ENCODE assay signal across 9 mouse cellular contexts in genomic region chr2:106649686-106650570, GRCm38 (mm10). TPM values are rescaled to one million over a fixed set of nuclear protein-coding genes. Genes with fewer than 3 reads are reported as not detected.
DNase-seq lines count a peak whose midpoint lies in the region; ATAC-seq and TF ChIP-seq lines count a peak whose summit lies in the region.
"Had no signal": no experiment of that assay in that cellular context is flagged by ENCODE, and none has a peak within 500 bp of the region (broad histone marks: within the 10 kb centered on the region; RNA-seq: fewer than 3 reads in every experiment).

No protein-coding gene starts in this region.

- H3K9me3 ChIP-seq in forebrain, embryonic 11.5 days (ENCODE audit: control insufficient read depth, low read length), result no peaks in the 10 kb centered on the region
- H3K9me3 ChIP-seq in heart, embryonic 13.5 days, result no peaks in the 10 kb centered on the region
- H3K9me3 ChIP-seq in kidney, embryonic 16.5 days (ENCODE audit: low read length), result no peaks in the 10 kb centered on the region
- no peaks in the 10 kb centered on the region for H3K9me3 ChIP-seq in limb, embryonic 14.5 days (ENCODE audit: control insufficient read depth, low read length)
- H3K9me3 ChIP-seq in midbrain, embryonic 14.5 days (ENCODE audit: control insufficient read depth, low read length), result no peaks in the 10 kb centered on the region
- no peaks in the 10 kb centered on the region for H3K9me3 ChIP-seq in stomach, embryonic 16.5 days (replicated peaks; ENCODE audit: control insufficient read depth, low read length)

- H3K36me3 ChIP-seq in forebrain, embryonic 11.5 days (ENCODE audit: control insufficient read depth, insufficient read depth, low read length), result no peaks in the 10 kb centered on the region
- H3K36me3 ChIP-seq in heart, embryonic 13.5 days, result no peaks in the 10 kb centered on the region
- no peaks in the 10 kb centered on the region for H3K36me3 ChIP-seq in kidney, embryonic 16.5 days (ENCODE audit: insufficient read depth, low read length)
- H3K36me3 ChIP-seq in limb, embryonic 14.5 days (ENCODE audit: control insufficient read depth, insufficient read depth, low read length), result no peaks in the 10 kb centered on the region
- no peaks in the 10 kb centered on the region for H3K36me3 ChIP-seq in midbrain, embryonic 14.5 days (ENCODE audit: control insufficient read depth, insufficient read depth, low read length)
- no peaks in the 10 kb centered on the region for H3K36me3 ChIP-seq in stomach, embryonic 16.5 days (ENCODE audit: control insufficient read depth, insufficient read depth, low read length)

- 6% methylated on average over 25 of the region's 25 CpGs for WGBS in forebrain, embryonic 11.5 days
- 4% methylated on average over 25 of the region's 25 CpGs for WGBS in heart, embryonic 13.5 days
- 7% methylated on average over 25 of the region's 25 CpGs for WGBS in kidney, embryonic 16.5 days
- 6% methylated on average over 25 of the region's 25 CpGs for WGBS in limb, embryonic 14.5 days
- WGBS in midbrain, embryonic 14.5 days, result 3% methylated on average over 25 of the region's 25 CpGs
- WGBS in stomach, embryonic 16.5 days, result 6% methylated on average over 25 of the region's 25 CpGs

- no peak for TF ChIP-seq POLR2A in limb, embryonic 14.5 days (IDR thresholded peaks at IDR 0.05; ENCODE audit: borderline replicate concordance, extremely low read depth, insufficient read depth, insufficient read length)

- no peaks in the 10 kb centered on the region; the same call in 1 of the 2 replicates for H3K4me1 ChIP-seq in forebrain, embryonic 11.5 days (replicated peaks; ENCODE audit: control insufficient read depth, insufficient read depth, low read length)
- H3K4me1 ChIP-seq in heart, embryonic 13.5 days, result peaks cover 17% of the 10 kb centered on the region
- H3K4me1 ChIP-seq in kidney, embryonic 16.5 days (ENCODE audit: insufficient read depth, low read length), result peaks cover 9% of the 10 kb centered on the region
- H3K4me1 ChIP-seq in limb, embryonic 14.5 days (ENCODE audit: control insufficient read depth, insufficient read depth, low read length), result peaks cover 15% of the 10 kb centered on the region
- H3K4me1 ChIP-seq in midbrain, embryonic 14.5 days (ENCODE audit: control insufficient read depth, insufficient read depth, low read length), result peaks cover 13% of the 10 kb centered on the region
- H3K4me1 ChIP-seq in stomach, embryonic 16.5 days (ENCODE audit: control insufficient read depth, insufficient read depth, low read length), result no peaks in the 10 kb centered on the region; the same call in 1 of the 2 replicates

- H3K27me3 ChIP-seq in forebrain, embryonic 11.5 days (ENCODE audit: control insufficient read depth, insufficient read depth, low read length), result peaks cover 2% of the 10 kb centered on the region; the same call in 1 of the 2 replicates
- H3K27me3 ChIP-seq in heart, embryonic 13.5 days (replicated peaks), result no peaks in the 10 kb centered on the region
- H3K27me3 ChIP-seq in kidney, embryonic 16.5 days (ENCODE audit: insufficient read depth, low read length), result no peaks in the 10 kb centered on the region
- no peaks in the 10 kb centered on the region for H3K27me3 ChIP-seq in limb, embryonic 14.5 days (ENCODE audit: control insufficient read depth, insufficient read depth, low read length)
- no peaks in the 10 kb centered on the region for H3K27me3 ChIP-seq in midbrain, embryonic 14.5 days (ENCODE audit: control insufficient read depth, insufficient read depth, low read length)
- H3K27me3 ChIP-seq in stomach, embryonic 16.5 days (ENCODE audit: control insufficient read depth, insufficient read depth, low read length), result no peaks in the 10 kb centered on the region

- peak overlapping the region; percentile 37; the same call in 1 of the 2 replicates for H3K27ac ChIP-seq in forebrain, embryonic 11.5 days (ENCODE audit: low read depth, low read length)
- H3K27ac ChIP-seq in heart, embryonic 13.5 days (replicated peaks), result peak overlapping the region; percentile 88
- H3K27ac ChIP-seq in kidney, embryonic 16.5 days (ENCODE audit: low read length), result no peak overlapping the region
- no peak overlapping the region; the same call in 1 of the 2 replicates for H3K27ac ChIP-seq in limb, embryonic 14.5 days (replicated peaks; ENCODE audit: low read depth, low read length)
- peak overlapping the region; percentile 88 for H3K27ac ChIP-seq in midbrain, embryonic 14.5 days (replicated peaks; ENCODE audit: low read depth, low read length)
- no peak overlapping the region for H3K27ac ChIP-seq in stomach, embryonic 16.5 days (ENCODE audit: low read length)

- peak; percentile 98 for ATAC-seq in forebrain, embryonic 11.5 days (replicated peaks; ENCODE audit: low FRiP score)
- ATAC-seq in heart, embryonic 13.5 days (ENCODE audit: extremely low read depth, insufficient number of reproducible peaks, low FRiP score, low TSS enrichment), result peak; percentile 67; the same call in 1 of the 2 replicates
- peak; percentile 96 for ATAC-seq in kidney, embryonic 16.5 days (ENCODE audit: low FRiP score, low TSS enrichment)
- ATAC-seq in limb, embryonic 14.5 days (ENCODE audit: low FRiP score, low read depth), result peak; percentile 94
- peak; percentile 98 for ATAC-seq in midbrain, embryonic 14.5 days (ENCODE audit: low FRiP score, low TSS enrichment)
- peak; percentile 95 for ATAC-seq in stomach, embryonic 16.5 days (ENCODE audit: insufficient read depth, low FRiP score)

- H3K9ac ChIP-seq in forebrain, embryonic 11.5 days (ENCODE audit: low read length), result 0 out of 2 replicates have a peak overlapping the region, but pooled peaks have one; percentile 30
- H3K9ac ChIP-seq in heart, embryonic 13.5 days, result peak overlapping the region; percentile 81
- peak overlapping the region; percentile 52 for H3K9ac ChIP-seq in kidney, embryonic 16.5 days (replicated peaks; ENCODE audit: low read length)
- peak overlapping the region; percentile 64 for H3K9ac ChIP-seq in limb, embryonic 14.5 days (ENCODE audit: low read depth, low read length, severe bottlenecking)
- H3K9ac ChIP-seq in midbrain, embryonic 14.5 days (replicated peaks; ENCODE audit: low read length), result peak overlapping the region; percentile 30
- H3K9ac ChIP-seq in stomach, embryonic 16.5 days (ENCODE audit: low read length), result peak overlapping the region; percentile 69

- H3K4me3 ChIP-seq in forebrain, embryonic 11.5 days (ENCODE audit: low read depth, low read length), result peak overlapping the region; percentile 27
- peak overlapping the region; percentile 61 for H3K4me3 ChIP-seq in heart, embryonic 13.5 days
- peak overlapping the region; percentile 43 for H3K4me3 ChIP-seq in kidney, embryonic 16.5 days (ENCODE audit: low read length)
- peak overlapping the region; percentile 47 for H3K4me3 ChIP-seq in limb, embryonic 14.5 days (replicated peaks; ENCODE audit: low read length)
- H3K4me3 ChIP-seq in midbrain, embryonic 14.5 days (replicated peaks; ENCODE audit: low read depth, low read length), result peak overlapping the region; percentile 35
- peak overlapping the region; percentile 63 for H3K4me3 ChIP-seq in stomach, embryonic 16.5 days (replicated peaks; ENCODE audit: low read length)

- DNase-seq in urinary bladder, adult 18-20 months (ENCODE audit: low spot score in 2 of 2), result peak; percentile 35 to 54
- DNase-seq in urinary bladder, postnatal 10 days (ENCODE audit: low spot score), result no peak
- peak; percentile 90 for DNase-seq in forebrain, embryonic 11.5 days (ENCODE audit: low spot score)
- peak; percentile 89 for DNase-seq in limb, embryonic 14.5 days (ENCODE audit: low spot score)
- peak; percentile 94 for DNase-seq in midbrain, embryonic 14.5 days

- peak overlapping the region; percentile 41 for H3K4me2 ChIP-seq in forebrain, embryonic 11.5 days (ENCODE audit: low read depth, low read length, severe bottlenecking)
- H3K4me2 ChIP-seq in heart, embryonic 13.5 days, result peak overlapping the region; percentile 77
- peak overlapping the region; percentile 63 for H3K4me2 ChIP-seq in kidney, embryonic 16.5 days (replicated peaks; ENCODE audit: low read depth, low read length)
- H3K4me2 ChIP-seq in limb, embryonic 14.5 days (replicated peaks; ENCODE audit: low read depth, low read length, severe bottlenecking), result peak overlapping the region; percentile 70
- peak overlapping the region; percentile 46 for H3K4me2 ChIP-seq in midbrain, embryonic 14.5 days (ENCODE audit: low read length)
- peak overlapping the region; percentile 78 for H3K4me2 ChIP-seq in stomach, embryonic 16.5 days (ENCODE audit: low read depth, low read length)

RNA-seq across cellular contexts. Expression of gene Mpped2, which starts 43.1 kb away (rescaled TPM):
- polyA plus RNA-seq in forebrain, embryonic 11.5 days (2014; fragmentation: Nextera tagmentation; extraction: Ambion mirVana), result 102 and 121 TPM in 2 replicates
- polyA plus RNA-seq in heart, embryonic 13.5 days (2015; fragmentation: Nextera tagmentation; extraction: Ambion mirVana), result 72.3 and 82.8 TPM in 2 replicates
- polyA plus RNA-seq in kidney, embryonic 16.5 days (2015; fragmentation: Nextera tagmentation; extraction: Ambion mirVana), result 28.6 and 32.0 TPM in 2 replicates
- polyA plus RNA-seq in limb, embryonic 14.5 days (2012; rRNA removed), result 37.8 and 38.8 TPM in 2 replicates
- polyA plus RNA-seq in limb, embryonic 14.5 days (2014; fragmentation: Nextera tagmentation; extraction: Ambion mirVana), result 79.5 and 92.9 TPM in 2 replicates
- polyA plus RNA-seq in midbrain, embryonic 14.5 days (2014; fragmentation: Nextera tagmentation; extraction: Ambion mirVana), result 124 and 163 TPM in 2 replicates
- 11.8 and 14.5 TPM in 2 replicates for polyA plus RNA-seq in stomach, embryonic 16.5 days (2015; fragmentation: Nextera tagmentation; extraction: Ambion mirVana)
- polyA plus RNA-seq: C2C12 had no signal

Comparison
In these comparisons a context has a peak if more than half of its experiments do, and no peak if none do; other contexts are left out.
1. H3K27ac ChIP-seq: peak in forebrain, embryonic 11.5 days (single experiment), heart, embryonic 13.5 days (single experiment) and midbrain, embryonic 14.5 days (single experiment); none in kidney, embryonic 16.5 days (single experiment), limb, embryonic 14.5 days (single experiment) and stomach, embryonic 16.5 days (single experiment).
2. H3K9ac ChIP-seq: peak in every context shown above with its lines; median percentile 81 in heart, embryonic 13.5 days; 69 in stomach, embryonic 16.5 days; 64 in limb, embryonic 14.5 days; 52 in kidney, embryonic 16.5 days; 30 in forebrain, embryonic 11.5 days; 30 in midbrain, embryonic 14.5 days.
3. Peak in every context shown above with its lines, with median percentiles within 50 percentile points of each other: ATAC-seq, H3K4me2 ChIP-seq and H3K4me3 ChIP-seq.